In genomic region chr12:105346861-105347260, GRCm38 (mm10) we compare ENCODE assay signal across 10 mouse cellular contexts. TPM values are rescaled to one million over a fixed set of nuclear protein-coding genes. Genes with fewer than 3 reads are reported as not detected.
"Had no signal": no experiment of that assay in that cellular context is flagged by ENCODE, and none has a peak within 500 bp of the region (broad histone marks: within the 10 kb centered on the region; RNA-seq: fewer than 3 reads in every experiment).

No protein-coding gene starts in this region.

- DNase-seq: liver, postnatal 0 days; lung, adult 2 months; lung, postnatal 10 days; right cerebral cortex, postnatal 14 days; thymus, adult 2 months; thymus, postnatal 25 days; thymus, postnatal 4 days had no signal

RNA-seq across cellular contexts. Expression of gene Tunar, which starts 13.2 kb away (rescaled TPM):
- total RNA-seq: megakaryocyte progenitor cell, adult 5-6 weeks; monocyte, adult 5-6 weeks; neutrophil, adult 5-6 weeks had no signal
